Mouse (Mus musculus) 416B (cell line): Measurements from ENCODE around the gene Gins3.
"Not testable (repeated sequence)": the region's sequence is repeated elsewhere in the genome, so short reads cannot be mapped to it uniquely, and the experiment has no call there.

ENCODE experiments used
- DNase-seq: peaks from one replicate; pipeline ENCODE4 v3.0.0; 2011; ENCODE audit warnings: low read depth

Gins3 gene

GRCm38 (mm10) chr8:95633262-95634062 lies at the start of gene Gins3:
Gene Gins3 (plus strand): TSS chr8:95633453.
- DNase-seq = peak; percentile 95

- no peak for DNase-seq
Measured at GRCm38 (mm10) chr8:95587339-95587738, 45.9 kb upstream of the Gins3 start.

- no peak for DNase-seq
Measured at GRCm38 (mm10) chr8:95589282-95589681, 44.0 kb upstream of the Gins3 start.

DNA sequence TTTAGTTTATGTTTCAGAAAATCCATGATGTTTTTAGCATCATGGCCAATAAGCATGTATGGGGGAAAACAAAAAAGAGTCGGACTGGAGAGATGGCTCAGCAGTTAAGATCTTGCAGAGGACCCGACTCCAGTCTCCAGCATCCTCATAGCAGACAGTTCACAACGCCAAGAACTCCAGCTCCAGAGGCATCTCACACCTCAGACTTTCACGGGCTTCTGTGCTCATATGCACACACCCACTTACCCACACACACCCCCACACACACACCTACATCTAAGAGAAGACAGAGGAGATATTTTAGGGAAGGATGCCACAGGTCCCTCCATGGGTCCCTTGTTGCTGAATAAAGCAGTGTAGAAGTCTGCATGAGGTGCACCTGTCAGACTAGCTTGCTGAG lies 42.7 kb upstream of the Gins3 start:
- no peak for DNase-seq

DNA sequence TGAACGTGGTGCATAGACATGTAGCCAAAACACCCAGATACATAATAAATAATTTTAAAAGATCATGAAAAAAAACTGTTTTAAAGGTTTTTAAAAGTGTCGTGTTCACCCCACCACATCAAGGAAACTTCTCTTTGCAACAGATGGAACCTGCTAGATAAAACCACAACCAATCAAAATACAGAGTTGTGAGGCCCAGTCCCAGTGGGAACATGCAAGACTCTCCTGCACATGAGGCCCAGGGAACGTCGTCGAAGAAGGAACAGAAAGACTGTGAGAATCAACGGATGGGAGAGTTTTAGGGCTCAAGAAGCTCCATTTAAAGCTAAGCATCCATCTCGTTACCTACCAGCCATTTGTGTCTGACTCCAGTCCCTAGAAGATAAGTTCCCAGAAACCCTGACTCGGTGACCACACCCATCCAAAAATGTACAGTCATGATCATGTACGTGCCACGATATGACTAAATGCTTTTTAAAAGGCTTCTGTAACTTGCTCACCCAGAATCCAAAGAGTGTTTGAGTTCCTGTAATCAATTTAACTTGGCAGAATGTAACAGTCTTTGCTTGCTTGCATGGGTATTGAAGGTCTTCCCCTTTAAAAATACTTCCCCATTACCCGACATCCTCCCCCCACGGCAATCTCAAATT lies 41.0 kb upstream of the Gins3 start:
- DNase-seq = peak; percentile 15

DNA sequence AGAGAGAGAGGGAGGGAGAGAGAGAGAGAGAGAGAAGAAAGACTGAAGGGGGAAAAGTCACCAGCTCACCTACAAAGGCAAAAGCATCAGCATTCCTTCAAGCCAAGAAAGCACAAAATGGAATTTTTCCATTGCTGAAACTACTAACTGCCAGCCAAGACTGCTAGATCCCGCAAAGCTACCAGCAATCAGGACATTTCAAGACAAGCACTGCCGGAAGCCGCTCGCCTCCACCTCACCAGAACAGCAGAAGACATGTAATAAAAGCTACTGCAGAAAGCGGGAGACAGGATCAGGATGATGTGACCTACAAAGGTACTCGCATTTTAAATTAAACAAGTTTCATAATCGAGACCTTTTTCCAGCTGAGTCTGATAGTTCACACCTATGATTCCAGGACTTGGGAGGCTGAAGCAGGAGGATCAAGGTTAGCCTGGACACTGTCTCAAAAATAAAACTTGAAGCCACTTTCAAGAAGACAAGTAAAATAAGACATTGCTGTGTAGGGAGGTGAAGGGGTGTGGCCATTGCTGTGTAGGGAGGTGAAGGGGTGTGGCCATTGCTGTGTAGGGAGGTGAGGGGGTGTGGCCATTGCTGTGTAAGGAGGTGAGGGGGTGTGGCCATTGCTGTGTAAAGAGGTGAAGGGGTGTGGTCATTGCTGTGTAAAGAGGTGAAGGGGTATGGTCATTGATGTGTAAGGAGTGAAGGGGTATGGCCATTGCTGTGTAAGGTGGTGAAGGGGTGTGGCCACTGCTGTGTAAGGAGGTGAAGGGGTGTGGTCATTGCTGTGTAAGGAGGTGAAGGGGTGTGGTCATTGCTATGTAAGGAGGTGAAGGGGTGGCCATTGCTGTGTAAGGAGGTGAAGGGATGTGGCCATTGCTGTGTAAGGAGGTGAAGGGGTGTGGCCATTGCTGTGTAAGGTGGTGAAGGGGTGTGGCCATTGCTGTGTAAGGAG lies 39.5 kb upstream of the Gins3 start:
- peak; percentile 31 for DNase-seq

- no peak for DNase-seq
Measured at GRCm38 (mm10) chr8:95595131-95595530, 38.1 kb upstream of the Gins3 start.

- DNase-seq = no peak
Measured at GRCm38 (mm10) chr8:95596841-95597241, 36.4 kb upstream of the Gins3 start.

DNA sequence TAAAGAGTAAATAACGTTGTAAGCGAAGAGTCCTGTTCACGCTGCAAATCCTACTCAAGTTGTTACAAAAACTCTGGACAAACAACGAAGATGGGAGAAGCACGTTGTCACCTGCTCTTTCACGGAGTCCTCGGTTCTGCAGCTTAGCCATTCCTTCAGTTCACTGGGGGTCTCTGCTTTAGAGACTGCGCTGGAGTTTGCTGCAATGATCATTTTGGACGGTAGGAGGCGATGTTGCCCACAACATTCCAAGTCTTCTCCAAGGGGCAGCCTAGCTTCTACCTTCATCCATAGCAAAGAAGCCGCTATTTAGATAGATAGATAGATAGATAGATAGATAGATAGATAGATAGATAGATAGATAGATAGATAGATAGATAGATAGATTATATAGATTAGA lies 33.4 kb upstream of the Gins3 start:
- peak; percentile 49 for DNase-seq

GRCm38 (mm10) chr8:95601306-95601705 lies 31.9 kb upstream of the Gins3 start:
- no peak for DNase-seq

- no peak for DNase-seq
Measured at GRCm38 (mm10) chr8:95602168-95602567, 31.1 kb upstream of the Gins3 start.

GRCm38 (mm10) chr8:95606509-95606908 lies 26.7 kb upstream of the Gins3 start:
- DNase-seq = not testable (repeated sequence)

DNA sequence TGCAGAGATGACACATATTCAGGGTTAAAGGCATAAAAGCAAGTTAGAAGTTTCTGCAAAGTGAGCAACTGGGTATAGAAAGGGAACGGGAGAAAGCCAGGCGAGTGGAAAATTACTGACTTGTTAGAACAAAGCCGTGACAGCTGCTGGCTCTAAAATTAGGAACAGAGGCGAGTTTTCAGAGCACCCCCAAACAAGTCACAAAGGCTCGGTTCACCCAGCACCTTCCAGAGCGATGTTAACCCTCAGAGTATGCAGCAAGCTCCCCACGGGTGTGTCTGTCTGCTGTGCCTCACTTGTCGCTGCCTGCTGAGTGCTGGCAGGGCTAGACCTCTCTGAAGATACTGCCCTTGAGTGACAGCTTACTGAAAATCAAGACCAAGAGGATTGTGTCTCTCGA lies 26.0 kb upstream of the Gins3 start:
- no peak for DNase-seq

- DNase-seq = no peak
Measured at GRCm38 (mm10) chr8:95609406-95609805, 23.8 kb upstream of the Gins3 start.

DNA sequence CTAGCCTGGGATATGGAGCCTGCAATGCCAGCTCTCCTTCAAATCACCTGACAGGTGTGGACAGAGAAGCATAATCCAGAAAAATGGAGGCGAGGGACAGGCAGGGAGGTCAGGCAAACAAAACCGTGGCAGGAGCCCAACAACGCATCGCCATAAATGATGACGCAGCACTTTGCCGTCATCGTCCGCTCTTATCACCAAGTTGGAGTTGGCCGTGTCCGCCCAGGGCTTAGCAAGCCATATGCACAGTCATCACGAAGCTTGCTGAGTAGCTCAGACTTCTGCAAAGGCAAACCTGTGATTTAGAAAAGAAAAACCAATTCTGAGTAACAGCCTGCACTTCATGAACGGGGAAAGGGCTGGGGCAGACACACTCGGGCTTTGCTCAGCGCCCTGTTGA lies 22.5 kb upstream of the Gins3 start:
- no peak for DNase-seq

DNA sequence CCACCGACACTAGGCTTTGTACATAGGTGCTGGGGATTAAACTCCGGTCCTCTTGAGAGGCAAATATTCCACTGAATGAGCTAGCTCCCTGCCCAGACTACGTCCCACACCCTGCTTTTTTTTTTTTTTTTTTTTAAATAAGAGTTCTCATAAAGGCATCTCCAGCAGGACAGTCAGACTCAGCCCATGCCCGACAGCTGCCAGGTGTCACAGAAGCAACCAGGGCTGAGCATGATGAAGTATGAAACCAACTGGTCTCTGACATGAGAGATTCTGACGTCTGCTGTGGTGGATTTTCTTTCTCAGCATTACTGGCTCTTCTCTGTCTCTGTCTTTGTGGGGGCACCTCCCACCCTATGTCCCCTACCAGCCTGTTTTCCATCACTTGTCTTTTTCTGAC lies 21.5 kb upstream of the Gins3 start:
- no peak for DNase-seq

GRCm38 (mm10) chr8:95616383-95616782 lies 16.9 kb upstream of the Gins3 start:
- DNase-seq = peak; percentile 57

- no peak for DNase-seq
Measured at GRCm38 (mm10) chr8:95620046-95620445, 13.2 kb upstream of the Gins3 start.

- DNase-seq = no peak
Measured at GRCm38 (mm10) chr8:95624833-95625232, 8.4 kb upstream of the Gins3 start.

DNA sequence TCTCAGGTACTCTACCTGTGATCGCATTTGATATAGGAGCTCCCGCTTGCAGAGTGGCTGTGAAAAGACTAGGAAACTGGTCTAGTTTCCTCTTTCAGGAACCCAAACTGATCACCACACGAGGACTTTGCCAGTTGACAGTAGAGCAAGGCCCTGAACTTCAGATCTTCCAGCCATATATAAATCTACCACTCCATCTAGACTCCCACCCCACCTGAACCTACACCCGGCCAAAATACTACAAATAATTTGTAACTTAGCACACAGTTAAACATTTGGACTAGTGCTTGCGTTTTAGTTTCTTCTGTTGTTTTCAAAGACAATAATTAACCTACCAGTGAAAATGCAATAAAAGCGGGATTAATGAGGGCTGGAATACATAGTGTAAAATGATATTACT lies 413 bp upstream of the Gins3 start:
- no peak for DNase-seq

- peak; percentile 20 for DNase-seq
Measured at GRCm38 (mm10) chr8:95634063-95634340, 749 bp downstream of the Gins3 start.

GRCm38 (mm10) chr8:95644942-95645341 lies 11.7 kb downstream of the Gins3 start:
- no peak for DNase-seq

DNA sequence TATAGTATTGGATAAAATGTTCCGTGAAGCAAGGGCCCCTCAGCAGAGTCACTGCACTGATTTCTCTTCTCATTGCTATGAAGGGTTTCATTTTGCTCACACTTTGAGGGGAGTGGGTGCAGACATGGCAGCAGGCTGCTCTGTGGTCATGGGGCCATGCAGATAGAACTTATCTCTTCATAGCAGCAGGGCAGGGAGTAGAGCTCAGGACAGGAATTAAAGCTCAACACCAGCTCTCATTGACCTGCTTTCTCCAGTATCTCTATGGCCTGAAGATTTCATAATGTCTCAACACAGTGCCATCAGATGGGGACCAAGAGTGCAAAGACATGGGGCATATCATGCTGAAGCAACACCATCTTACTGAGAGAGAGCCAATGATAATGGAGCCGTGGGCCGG lies 15.0 kb downstream of the Gins3 start:
- DNase-seq = no peak
